Mouse (Mus musculus): ENCODE measurements around the gene Ufd1.
A peak's percentile ranks its signal among the peaks of the same experiment; 100 is the strongest.
"Not testable (repeated sequence)": the region's sequence is repeated elsewhere in the genome, so short reads cannot be mapped to it uniquely, and the experiment has no call there.

Gene Ufd1

DNA sequence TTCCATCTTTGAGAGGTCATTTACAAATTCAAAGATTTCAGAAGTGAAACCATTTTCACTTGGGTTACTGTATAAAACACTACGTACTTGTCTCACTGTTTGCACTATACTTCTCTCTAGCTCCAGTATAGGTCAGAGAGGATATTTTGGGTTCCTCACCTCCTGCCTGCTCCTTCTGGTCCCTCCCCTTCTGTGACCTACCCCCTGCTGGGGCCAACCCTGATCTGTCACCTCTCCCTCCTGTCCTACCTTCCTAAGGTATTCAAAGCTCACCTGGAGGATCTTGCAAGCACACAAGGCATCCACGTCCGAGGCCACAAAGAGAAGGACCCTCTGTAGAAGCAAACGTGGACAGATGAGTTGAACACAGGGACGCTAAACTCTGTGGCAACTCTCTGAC is 547 bp upstream of the Ufd1 start:
- no peak for DNase-seq (ENCODE audit: low spot score)

DNA sequence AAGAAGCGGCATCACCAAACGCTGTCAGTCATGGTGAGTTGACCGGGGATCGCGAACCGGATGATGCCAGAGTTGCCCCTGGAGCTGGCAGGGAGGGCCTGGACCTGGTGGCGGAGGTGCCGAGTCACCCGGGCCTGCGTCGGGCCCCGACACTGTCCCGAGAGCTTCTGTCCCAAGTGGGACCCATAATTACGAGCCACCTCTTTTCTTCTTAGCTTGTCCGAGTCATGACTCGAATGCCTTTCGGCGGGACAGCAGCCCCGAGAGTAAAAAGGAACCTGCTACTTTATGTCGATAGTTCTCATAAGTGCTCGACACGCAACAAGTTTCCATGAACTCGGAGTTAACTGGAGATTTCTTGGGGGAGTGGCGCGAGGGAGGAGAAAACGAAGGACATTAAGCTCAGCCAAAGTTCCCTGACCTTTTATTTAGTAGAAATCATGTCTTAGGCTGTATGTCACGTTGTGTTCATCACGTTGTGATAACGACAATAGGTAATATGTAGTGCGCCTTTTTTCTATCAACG is 869 bp downstream of the Ufd1 start:
- peak; percentile 67 for DNase-seq (ENCODE audit: low spot score)

DNA sequence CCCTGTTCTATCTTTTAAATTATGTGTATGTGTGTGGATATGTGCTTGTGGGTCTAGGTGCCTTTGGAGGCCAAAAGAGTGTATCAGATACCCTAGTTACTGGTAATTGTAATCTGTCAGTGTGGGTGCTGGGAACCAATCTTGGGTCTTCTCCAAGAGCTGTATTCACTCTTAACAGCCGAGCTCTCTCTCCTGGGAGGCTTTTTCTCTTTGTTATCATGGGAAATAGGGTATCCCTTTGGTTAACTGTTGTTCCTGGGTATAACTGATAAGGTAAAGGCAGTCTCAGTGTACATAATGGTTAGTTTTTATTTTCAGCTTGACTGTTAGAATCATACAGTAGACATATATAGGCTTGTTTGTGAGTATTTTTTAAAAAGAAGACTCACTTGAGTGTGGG is 10.8 kb downstream of the Ufd1 start:
- DNase-seq (ENCODE audit: low spot score), result no peak

DNA sequence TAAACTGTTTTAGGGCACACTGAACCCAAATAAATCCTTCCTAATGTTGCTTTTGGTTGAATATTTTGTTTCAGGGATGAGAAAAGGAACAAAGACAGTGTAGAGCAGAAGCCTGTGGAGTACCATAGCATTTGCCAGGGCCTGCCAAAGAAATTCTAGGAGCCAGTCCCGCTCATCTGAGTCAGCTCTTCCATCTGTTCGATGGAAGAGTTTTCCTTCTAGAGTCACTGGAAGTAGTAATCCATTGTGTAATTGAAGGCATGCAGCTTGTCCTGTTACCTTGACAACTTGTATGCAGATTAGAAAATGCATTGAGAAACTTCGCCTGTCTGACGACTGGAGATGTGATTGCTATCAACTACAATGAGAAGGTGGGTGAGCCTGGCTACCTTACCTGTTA is 11.3 kb downstream of the Ufd1 start:
- no peak for DNase-seq (ENCODE audit: low spot score)

DNA sequence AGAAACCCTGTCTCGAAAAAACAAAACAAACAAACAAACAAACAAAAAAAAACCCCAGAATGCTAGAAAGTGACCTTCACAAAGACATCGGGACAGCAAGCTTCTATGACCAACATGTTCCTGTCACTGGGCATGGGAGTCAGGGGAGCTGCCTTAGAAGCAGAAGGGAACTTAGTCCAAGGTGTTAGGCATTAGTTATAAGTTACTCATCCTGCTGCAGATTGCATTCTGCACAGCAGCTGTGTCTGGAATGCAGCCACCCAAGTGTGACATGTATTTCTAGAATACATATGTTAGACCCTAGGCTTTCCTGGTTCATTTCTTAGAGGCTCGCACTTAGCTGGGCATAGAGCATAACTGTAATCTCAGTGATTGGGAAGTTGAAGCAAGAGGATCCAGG is 17.1 kb downstream of the Ufd1 start:
- no peak for DNase-seq (ENCODE audit: low spot score)

- DNase-seq (ENCODE audit: low spot score), result no peak
These were observed 17.5 kb downstream of the Ufd1 start for GRCm38 (mm10) chr16:18829102-18829501.

GRCm38 (mm10) chr16:18833486-18833885 is 21.9 kb downstream of the Ufd1 start:
- no peak for DNase-seq (ENCODE audit: low spot score)

DNA sequence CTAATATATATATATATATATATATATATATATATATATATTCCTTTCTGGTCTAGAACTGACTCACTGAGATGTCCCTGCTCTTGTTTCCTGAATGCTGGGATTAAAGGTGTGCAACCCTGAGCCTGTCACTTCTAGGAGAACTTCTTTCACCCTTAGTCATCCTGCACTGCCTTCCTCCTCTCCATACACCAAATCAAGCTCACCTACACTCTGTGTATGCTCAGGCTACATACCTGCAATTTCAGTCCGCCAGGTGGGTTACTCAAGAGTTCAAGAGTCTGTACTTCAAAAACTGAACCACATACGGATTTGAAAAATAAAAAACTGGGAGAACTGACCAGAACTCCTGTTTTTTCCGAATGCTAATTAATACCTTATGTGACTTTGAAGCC is 24.5 kb downstream of the Ufd1 start:
- no peak for DNase-seq (ENCODE audit: low spot score)

GRCm38 (mm10) chr16:18836468-18837208 is 25.1 kb downstream of the Ufd1 start, which contains the start of the genes 2510002D24Rik and Gm28539:
2510002D24Rik (plus strand) TSS chr16:18836578.
Gm28539 (plus strand) TSS chr16:18836584.
- DNase-seq (ENCODE audit: low spot score), result no peak

- DNase-seq (ENCODE audit: low spot score), result no peak
These were observed 26.8 kb downstream of the Ufd1 start for GRCm38 (mm10) chr16:18838346-18838745.

DNA sequence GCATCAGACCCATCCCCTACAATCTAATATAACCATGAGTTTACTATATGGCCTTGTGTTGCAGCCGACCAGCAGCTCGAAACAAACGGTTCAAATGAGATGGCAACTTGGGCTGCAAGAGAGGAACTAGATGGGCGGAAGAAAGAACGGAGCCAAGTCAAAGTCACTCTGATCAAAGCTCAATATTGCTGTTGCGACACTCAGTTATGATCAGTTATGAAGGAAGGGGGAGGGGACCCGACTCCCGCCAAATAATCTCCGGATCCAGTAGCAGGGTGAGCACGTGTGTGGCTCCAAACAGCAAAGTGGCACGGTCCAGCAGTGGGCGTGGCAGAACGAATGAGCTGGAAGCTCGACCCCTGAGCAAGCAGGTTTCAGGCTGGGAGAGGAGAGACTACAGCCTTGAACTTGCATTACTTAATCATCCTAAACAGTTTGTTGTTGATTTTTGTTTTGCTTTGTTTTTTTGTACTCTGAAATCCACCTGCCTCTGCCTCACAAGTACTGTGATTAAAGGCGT is 34.8 kb downstream of the Ufd1 start:
- DNase-seq (ENCODE audit: low spot score), result no peak

GRCm38 (mm10) chr16:18849521-18850190 is 38.1 kb downstream of the Ufd1 start:
- not testable (repeated sequence) for DNase-seq (ENCODE audit: low spot score)

- DNase-seq (ENCODE audit: low spot score), result peak; percentile 68
These were observed 47.0 kb downstream of the Ufd1 start for GRCm38 (mm10) chr16:18858551-18858950.

- DNase-seq (ENCODE audit: low spot score), result peak; percentile 94
These were observed 48.6 kb downstream of the Ufd1 start for GRCm38 (mm10) chr16:18860186-18860585.

GRCm38 (mm10) chr16:18870495-18870894 is 58.9 kb downstream of the Ufd1 start:
- not testable (repeated sequence) for DNase-seq (ENCODE audit: low spot score)

DNA sequence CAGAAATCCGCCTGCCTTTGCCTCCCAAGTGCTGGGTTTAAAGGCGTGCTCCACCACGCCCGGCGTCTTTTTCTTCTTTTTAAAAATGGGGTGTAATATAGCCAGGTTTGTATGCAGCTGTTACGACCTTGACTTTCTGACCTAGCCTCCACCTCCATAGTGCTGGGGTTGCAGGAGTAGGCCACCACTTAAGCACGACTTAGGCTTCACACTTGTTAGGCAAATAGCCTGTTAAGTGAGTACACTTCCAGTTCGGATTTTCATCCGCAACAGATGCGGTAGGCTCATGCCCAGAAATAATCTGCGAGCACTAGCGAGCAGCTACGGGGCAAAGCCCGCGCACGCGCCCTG is 64.5 kb downstream of the Ufd1 start:
- no peak for DNase-seq (ENCODE audit: low spot score)

DNA sequence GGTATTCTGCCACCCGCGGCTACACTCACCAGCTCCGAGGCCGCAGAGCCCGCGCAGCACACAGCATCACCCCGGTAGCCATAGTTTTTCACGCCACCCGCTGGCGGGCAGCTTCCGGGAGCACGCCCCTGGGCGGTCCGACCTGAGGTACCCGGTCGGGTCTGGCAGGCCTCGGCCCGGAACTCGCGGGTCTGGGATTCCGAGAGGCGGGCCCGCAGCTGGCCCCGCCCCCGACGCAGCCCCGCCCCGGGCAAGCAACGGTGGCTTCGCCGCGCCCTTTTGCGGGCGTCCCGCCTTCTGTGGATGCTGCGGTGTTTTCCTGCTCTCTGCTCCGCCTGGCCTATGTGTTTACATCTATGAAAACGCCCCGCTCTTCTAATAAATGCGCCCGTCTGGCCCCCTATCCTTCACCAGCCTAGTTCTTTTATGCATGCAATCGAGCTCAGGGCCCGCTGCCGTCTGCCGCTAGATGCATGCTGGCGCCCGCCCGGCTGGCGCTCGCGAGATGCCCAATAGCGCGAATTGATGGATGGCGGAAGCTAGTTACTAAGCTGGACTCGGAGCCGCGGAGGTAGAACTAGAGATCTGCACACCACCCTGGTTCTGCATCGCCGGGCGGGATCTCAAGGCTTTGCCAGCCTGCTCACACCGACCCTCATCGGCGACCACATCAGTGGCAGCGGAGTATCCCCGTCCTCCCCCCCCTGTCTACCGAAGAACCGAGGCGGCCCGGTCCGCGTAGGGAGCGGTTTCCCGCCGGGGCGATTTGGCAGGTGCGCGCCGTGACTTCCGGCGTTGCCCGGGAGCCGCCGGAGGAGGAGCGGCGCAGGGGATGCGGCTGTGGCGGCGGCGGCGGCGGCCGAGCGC is 65.1 kb downstream of the Ufd1 start, which contains the start of the genes Mrpl40 and Hira:
Mrpl40 (minus strand) TSS at position 421 of the 867 bp plus-strand sequence.
Hira (plus strand) TSS at position 596 of the 867 bp plus-strand sequence.
- peak; percentile 95 for DNase-seq (ENCODE audit: low spot score)

DNA sequence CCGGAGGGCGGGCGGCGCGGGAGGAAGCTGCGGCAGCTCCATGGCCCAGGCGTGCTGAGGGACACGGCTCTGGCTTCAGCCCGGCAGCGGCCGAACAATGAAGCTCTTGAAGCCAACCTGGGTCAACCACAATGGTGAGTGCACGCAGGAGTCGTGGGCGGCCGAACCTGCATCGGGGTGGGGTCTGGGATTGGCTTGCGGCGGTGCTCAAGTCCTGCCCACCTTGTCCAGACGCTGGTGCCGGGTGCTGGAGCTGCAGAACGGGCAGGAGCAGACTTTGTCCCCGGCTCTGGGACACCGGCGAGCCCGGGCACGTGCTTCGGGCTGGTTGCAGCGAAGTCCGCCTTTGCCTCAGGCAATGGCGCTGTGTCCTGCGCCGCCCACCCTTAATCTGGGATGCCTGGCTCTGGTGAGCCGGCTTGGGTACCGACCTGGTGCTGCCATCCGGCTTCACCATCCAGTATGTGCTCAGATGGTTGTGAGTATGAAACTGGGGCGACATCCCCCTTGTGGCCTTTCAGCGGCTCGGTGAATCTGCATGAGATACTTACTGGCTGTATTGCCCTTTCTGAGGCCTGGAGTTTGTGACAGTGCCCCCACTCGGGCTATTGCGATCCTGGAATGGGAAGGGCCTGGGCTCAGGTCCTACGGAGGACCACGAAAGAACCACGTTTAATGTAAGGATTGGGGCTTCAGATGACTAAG is 66.0 kb downstream of the Ufd1 start:
- DNase-seq (ENCODE audit: low spot score), result peak; percentile 76

DNA sequence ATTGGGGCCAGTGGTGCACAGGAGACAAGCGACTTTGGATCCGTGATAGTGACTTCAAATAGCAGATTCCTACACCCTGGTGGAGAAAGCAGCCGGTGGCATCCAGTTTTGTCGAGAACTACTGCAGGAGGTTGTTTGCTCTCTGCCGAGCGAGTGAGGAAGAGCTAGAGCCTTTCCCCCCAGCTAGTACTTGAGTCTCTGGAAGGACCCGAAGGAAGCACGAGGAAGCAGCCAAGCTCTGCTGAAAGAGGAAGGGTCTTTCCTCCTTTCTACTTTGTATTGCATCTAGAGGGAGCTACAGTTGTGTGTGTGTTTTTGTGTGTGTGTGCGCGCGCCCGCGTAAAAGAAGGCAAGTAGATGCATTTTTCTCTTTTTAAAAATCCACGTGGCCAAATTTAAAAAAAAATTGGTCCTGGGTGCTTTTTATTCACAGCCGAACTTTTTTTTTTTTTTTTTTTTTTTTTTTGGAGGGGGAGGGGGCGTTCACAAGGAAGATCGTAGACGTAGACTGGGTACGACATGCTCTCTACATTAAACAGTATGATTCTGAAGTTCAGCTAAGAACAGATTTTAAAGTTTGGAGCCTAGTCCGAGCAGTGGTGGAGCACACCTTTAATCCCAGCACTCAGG is 66.6 kb downstream of the Ufd1 start:
- no peak for DNase-seq (ENCODE audit: low spot score)

GRCm38 (mm10) chr16:18884044-18884443 is 72.5 kb downstream of the Ufd1 start:
- no peak for DNase-seq (ENCODE audit: low spot score)

Data from adipocyte (in vitro differentiated cells).